Mouse (Mus musculus) cerebellum, adult 18-20 months (tissue): ENCODE results near the gene Psma6.

Experiments used
- DNase-seq, 2 experiments: peaks; one replicate each; pipeline ENCODE4 v3.0.0; 2021

The Psma6 gene

DNA sequence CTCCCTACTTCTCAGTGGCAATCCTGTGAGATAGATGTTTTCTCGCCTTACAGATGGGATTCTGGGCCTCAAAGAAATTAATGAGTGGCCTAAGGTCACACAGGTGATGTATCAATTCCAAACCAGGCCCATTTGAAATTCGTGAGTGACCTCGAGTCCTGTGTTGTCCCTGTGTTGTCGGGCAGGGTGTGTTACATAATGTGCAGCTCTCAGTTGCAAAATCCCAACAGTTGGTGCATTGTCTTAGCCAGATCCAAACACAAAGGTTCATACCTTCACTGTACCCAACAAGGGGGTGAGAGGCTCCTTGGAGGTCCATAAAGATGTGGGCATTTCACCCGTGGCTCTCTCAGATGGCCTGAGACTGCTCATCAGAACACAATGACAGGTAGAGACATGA lies 56.4 kb downstream of the Psma6 start:
- DNase-seq = no peak

DNA sequence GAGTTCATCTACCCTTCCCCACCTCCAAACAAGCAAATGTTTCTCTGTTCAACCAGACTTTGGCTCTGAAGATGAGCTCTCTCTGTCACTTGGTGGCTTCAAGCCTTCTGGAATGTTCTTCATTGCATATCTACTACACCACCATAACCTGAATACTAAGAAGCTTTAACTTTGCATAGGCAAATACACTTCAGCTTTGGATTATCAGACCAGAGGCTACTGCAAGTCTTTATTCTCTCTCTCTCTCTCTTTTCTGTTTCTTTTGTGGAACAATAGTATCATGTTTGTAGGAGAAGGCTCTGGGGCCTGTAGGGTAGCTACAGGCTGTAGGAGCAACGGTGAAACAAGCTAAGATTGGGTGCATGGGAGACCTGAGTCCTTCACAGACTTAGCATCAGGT lies 58.2 kb downstream of the Psma6 start:
- no peak for DNase-seq

DNA sequence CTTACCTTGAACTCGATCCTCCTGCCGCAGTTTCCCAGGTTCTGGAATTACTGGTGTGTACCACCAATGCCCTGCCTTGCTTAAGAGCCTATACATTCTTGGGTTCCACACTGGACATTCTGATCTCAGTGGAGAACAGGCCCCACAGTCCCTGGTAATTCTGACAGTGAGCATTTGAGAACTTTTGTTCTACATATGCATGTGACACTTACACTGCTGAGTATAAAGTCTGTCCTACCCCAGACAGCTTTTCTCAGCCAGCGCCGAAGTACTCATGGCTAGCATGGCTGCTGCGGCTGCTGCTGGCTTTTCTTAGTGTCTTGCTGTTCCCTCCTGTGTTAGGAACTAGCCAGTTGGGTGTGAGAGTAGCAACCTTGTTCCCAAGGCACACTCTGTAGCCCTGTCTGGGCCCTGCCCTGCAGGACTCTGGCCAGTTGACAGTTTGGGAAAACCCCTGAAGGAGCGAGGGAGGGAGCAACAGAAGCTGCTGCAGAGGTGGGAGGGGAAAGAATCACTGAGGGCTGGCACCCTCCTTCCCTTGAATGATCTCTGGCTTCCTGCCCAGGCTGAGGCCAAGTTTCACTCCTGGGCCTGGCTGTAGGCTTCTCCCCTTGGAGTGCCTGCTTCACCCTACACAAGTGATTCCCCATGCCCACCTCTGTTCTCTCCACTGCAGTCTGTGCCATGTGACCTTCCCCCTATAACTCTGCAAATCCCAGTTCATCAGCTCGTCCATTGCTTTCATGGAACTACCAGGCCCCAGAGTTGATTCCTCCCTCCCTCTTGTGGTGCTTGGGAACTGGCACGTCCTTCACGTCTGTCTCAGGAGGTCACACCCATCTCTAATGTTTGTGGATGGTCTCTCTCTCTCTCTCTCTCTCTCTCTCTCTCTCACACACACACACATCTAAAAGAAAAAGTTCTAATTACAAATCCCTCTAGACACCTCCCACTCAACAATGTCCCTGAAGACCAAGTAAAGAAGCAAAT lies 59.1 kb downstream of the Psma6 start:
- DNase-seq = peak in 1 of 2 experiments; percentile 29

DNA sequence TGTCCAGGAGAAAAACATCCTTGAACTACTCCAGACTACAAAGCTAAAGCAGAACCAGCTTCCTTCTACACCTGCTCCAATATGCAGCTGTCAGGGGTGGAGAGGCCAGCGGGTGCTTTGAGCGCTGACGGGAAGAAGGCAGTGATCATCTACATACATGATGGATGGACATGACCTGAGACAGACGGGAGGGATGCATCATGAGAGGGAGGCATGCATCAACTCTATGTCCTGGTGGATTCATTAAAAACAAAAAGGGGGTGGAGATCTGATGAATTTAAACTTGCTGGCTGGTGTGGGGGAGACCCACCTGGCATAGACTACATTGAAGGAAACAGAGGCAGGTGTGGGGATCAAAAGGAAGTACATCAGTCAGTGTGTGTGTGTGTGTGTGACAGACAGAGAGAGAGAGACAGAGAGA lies 60.0 kb downstream of the Psma6 start:
- DNase-seq = no peak

DNA sequence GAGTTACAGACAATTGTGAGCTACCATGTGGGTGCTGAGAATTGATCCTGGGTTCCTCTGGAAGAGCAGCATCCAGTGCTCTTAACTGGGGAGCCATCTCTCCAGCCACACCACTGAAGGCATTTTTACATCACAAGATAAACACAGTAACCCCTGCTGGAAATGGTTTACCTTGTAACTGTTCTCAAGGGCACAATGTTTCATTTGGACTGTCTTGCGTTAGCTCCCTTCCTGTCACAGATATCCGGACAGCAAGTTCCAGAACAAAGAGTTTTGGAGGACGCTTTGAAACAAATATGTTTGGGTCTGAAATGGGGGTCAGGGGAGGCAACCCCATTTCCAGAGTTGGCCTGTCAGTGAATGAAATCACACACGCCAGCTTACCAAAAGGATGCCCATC lies 61.6 kb downstream of the Psma6 start:
- DNase-seq = no peak

DNA sequence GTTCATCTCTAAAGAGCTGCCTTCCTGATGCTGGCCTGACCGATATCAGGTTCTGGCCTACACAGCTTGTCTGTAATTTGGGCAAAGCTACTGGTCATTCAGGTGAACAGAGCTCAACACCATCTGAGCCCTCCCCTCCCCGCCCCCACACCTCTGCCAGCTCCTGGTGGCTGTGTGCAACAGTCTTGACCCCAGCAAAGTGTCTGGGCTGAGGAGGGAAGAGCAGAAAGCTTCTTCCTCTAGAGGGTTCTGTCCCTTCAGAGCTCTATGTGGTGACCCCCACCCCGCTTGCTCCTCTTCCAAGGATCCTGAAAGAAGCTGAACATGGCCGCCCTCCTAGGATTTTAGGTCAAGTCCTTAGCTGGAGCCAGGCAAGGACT lies 62.3 kb downstream of the Psma6 start:
- no peak for DNase-seq

DNA sequence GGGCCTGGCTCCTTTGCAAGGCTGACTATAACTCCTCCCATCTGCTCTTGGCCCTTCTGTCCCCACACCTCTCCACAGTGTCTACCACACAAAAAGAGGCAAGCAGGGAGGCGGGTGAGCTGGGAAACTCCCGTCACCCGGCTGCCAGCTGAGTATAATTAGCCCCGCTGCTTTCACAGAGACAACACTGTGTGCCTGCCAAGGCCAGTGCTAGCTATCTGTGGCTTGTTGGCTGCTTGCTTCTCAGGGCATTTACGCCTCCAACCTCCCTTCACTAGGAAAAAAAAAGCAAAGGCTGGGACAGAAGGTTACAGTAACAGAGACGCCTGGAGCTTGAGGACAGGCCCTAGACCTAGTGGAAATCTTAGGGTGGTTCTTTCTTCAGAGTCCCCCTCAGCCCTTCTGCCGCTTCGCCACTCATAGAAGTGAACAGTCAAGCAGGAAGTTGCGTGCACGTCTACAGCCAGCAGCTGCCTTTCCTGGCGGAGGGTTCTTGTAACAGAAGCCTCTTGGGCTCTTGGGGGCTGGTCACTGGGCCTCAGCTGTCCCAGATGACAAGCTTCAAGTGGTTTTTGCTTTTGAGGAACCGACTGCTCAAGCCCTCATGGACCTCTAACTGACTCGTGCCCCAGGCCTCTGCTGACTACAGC lies 62.8 kb downstream of the Psma6 start:
- peak; percentile 81 to 89 for DNase-seq

DNA sequence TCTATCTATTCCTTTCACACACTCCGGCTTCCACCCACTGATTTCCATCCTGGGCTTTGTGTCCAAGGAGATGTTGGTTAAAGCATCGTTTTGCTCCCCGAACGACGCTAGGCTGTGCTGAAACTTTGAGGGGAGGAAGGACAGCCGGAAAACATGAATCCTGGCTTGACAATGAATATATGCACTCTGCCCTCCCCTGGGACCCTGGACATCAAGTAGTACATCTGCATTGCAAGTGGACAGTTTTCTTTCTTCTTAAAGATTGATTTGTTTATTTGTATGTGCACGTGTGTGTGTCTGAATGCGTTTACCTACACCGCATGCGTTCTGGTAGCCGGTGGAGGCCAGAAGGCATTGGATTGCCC lies 63.4 kb downstream of the Psma6 start:
- no peak for DNase-seq

DNA sequence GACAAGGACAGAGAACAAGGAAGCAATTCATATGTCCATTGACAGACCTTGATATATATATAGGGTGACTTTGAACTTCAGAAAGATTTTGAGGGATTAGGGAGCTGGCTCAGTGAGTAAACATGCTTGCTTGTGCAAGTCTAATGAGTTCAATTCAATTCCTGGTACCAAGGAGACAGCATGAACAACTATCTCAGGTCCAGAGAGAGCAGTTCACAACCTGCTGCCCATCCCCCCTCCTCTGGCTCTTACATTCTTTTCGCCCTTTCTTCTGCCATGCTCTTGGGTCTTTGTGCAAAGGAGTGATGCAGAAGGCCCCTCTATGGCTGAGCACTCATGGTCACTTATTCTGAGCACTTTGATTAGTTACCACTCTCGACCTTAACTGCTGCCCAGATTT lies 64.4 kb downstream of the Psma6 start:
- no peak for DNase-seq

DNA sequence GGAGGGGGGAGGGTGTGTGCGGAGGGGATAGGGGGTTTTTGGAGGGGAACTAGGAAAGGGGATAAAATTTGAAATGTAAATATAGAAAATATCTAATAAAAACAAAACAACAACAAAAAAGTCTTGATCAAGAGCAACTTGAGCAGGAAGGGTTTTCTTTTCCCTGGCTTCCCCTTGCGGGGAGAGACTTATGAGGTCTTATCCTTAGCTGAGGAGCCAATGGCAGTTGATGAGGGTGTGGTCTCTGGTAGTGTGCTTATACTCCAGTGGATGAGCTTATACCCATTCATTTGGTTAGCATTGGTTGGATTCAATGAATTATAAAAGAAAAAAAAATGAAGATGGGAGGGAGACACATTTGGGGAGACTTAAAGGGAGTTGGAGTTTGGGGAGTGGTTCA lies 65.0 kb downstream of the Psma6 start:
- no peak for DNase-seq

DNA sequence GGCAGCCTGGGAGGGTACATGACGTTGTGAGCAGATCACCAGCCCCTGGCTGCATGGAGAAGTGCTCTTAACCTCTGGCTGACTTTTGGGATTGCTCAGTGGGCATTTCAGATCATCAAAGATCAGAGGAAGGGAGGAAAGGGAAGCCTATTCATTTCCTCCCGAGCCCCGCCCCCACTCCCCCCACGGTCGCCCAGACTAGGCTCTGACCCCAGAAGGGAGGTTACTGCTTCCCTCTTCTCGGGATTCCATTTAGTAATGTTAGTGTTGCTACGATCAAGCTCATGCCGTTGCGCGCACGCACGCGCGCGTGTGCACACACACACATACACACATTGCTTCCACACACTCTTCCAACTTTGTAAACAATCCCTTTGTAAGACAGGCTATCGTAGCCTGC lies 66.4 kb downstream of the Psma6 start:
- no peak for DNase-seq

DNA sequence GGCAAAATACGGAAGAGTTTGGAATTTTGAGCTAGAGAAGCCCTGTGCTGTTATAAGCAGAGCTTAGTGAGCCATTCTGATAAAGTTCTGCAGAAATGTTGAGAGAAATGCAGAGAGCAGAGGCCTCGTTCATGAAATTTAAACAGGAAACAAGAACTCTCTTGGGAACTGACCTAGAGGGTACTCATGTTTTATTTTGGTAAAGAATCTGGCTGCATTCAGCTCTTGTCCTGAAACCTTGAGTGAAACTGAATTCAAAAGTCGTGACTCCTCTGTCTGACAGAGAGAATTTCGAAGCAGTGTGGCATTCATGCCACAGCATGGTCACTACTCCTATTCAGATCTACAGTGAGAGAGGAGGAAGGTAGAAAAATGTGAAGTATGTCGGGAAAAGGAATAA lies 68.8 kb downstream of the Psma6 start:
- DNase-seq = no peak

DNA sequence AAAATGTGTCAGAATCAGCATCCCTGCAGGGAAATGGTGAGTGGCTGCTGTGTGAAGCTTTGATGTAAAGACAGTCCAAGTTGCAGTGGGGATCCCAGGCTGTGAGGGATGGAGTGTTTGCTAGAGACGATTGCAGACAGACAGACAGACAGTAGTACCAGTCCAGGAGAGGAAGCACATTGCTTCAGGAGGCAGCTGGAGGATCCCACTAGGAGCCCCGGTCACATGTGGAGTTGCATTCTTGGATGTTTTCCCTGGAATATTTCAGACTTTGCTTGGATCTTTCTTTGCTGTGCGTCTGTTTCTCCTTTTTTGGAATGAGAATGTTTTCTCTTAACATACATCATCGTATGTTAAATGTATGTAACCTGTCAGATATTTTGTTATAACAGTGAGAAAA lies 69.9 kb downstream of the Psma6 start:
- no peak for DNase-seq

DNA sequence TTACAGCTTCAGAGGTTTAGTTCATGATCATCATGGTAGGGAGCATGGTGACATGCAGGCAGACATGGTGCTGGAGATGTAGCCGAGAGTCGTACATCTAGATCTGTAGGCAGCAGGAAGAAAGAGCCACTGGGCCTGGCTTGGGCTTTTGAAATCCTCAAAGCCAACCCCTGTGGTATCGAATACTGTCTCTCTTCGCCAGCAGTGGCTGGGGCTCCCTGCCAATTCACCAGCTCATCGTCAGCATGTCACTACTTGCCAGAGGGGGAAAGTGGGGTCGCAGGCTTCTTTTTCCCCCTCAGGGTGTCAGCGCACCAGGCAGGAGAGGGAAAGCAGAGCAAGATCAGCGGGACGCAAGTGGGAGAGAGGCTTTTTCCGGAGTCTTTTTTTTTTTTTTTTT lies 71.2 kb downstream of the Psma6 start:
- no peak for DNase-seq

DNA sequence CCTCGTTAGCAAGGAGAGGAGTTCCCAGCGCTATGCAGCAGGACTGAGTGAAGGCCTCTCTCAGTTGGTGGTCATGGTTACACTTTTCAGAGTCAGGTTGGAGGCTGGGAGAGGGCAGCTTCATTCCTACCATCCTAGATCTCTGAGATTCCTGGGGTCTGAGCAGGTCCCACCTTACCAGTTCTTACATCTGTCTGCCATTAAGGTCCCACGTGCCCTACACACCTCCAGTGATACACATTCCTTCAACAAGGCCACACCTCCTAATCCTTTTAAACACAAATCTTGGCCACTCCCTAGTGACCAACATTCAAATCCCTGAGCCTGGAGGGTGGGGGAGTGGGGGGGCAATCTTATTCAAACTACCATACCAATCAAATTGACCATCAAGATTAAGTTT lies 72.1 kb downstream of the Psma6 start:
- DNase-seq = no peak

DNA sequence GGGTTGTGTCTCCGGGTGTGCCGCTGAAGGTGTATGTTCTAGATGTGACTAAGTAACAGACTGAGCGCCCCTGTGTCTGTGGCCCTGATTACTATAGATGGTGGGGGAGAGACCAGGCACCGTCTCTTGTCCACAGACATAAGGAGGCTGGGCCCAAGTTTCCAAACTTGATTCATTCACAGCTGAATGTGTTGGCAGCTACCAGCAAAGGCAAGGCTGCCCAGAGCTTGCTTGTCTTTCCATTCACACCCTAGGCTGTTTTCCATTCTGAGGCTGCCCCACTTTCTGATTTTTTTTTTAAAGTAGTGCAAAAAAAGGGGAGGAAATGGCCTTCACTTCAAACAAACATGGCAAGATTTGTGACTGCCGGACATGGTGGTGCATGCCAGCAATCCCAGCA lies 72.9 kb downstream of the Psma6 start:
- DNase-seq = no peak

DNA sequence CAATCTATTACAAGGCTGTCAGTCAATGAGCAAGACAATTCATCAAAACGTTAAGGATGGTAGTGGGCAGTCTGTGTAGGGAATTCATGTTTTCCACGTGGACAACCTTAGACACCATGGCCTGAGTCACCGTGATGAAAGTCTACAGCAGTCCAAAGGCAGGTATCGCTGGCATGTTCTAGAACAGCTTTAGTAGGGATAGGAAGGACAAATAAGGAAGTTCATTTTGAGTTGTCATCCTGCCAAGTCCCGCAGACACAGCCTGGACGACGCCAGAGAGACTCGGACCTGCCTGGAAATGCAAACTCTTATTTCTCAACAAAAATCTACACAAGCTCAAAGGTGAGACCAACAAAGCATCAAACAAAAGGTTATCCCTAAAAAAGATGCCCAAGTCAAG lies 75.7 kb downstream of the Psma6 start:
- DNase-seq = no peak

DNA sequence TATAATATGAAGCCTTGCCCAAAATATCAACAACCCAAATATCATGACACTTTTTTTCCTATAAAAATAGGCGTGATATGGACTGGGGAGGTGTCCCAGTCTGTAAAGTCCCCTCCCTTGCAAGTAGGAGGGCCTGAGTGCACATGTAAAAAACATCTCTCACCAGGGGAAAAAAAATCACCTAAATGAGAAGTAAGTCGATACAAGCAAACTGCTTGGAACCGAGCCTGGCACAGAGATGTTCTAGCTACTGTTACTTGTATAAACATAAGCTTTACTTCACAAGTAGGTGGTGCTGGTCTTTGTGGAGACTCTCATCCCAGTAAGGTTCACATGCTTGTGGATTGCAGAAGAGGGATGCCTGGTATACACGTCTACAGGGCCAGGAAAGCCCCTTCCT lies 76.9 kb downstream of the Psma6 start:
- no peak for DNase-seq

DNA sequence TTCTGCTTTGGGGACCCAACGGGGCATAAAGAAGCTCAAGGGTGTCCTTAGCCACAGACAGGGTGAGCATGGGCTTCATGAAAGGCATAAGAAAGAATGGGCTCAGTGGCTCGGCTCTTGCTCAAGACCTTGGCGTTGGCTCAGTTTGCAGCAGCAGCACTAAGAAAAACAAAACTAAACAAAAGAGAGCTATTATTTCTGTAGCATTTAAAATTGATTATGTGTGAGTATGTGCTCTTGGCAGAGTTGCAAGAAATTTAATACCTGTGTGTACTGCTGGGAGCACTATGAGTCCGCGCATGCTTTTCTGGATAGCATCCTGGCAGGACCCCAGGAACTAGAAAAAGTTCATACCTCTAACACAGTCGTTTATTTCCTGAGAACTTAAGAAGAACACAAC lies 77.7 kb downstream of the Psma6 start:
- DNase-seq = no peak

DNA sequence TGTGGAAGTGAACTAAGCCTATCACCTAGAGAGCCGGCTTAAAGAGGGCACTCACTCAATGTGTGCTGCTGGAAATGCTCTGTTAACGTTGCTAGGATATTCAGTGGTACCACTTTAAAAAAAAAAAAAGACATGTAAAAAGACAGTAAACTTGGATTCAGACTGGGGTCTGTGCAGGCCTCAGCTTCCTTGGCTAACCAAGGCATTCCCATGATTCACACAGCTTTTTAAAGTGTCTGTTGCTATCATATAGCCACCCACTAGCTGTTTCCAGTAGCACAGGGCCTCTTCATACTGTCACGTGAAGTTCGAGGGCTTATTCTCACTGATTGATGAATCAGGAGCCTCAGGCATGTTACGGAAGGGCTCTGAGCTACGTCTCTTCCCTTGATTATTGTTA lies 78.4 kb downstream of the Psma6 start:
- no peak for DNase-seq

DNA sequence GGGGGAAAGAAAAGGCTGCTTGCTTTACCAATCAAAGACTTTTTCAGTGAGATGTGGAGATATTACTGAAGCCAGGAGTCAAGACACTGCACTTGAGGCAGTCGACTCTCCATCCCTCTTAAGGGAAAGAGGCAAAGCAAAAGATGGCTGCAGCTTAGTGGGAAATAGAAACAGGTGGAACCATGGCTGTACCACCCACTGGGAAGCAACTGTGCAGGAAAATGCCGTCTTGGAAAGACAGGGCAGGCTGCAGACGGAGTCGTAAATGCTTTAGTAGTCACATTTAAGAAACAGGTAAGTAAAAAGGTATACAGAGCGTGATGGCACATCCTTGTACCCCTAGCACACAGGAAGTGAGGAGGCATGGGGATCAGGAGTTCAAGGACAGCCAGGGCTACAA lies 79.1 kb downstream of the Psma6 start:
- DNase-seq = peak; percentile 44 to 52

DNA sequence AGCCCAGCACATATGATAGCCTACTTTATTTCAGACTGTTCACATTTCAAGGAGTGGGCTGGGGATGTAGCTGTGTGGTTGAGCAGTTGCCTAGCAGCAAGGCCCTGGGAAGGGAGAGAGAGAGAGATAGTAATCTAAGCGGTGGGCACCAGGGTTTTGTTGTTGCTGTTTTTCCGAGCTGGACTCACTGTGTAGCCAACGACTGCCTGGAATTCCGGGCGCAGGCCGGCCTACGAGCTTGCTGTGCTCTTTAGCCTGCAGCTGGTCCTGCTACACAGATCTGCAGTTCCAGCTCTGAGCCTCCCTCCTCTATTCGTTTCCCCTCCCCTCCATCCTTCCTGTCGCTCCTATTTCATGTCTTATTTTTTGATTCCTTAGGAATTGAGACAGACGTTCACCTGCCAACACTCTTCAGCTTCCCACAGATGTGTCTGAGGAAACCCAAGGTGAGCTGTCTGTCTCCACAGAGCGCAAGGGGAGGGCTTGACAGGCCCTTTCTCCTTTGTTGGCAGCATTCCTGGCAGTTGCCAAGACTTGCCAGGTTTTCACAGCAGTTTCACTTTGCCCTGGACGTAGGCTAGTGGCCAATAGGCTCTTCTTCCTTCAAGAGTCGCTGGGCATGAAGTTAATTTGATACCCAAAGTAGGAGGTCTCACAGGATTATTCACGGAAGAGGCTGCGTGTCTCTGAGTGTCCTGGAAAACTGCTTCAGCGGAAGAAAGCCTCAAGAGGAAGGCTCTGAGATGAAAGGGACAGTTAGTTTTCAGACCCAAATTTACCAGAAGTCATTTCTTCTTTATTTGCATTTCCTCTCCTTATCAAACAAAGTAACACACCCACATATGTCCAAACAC lies 80.2 kb downstream of the Psma6 start:
- peak; percentile 44 to 46 for DNase-seq

DNA sequence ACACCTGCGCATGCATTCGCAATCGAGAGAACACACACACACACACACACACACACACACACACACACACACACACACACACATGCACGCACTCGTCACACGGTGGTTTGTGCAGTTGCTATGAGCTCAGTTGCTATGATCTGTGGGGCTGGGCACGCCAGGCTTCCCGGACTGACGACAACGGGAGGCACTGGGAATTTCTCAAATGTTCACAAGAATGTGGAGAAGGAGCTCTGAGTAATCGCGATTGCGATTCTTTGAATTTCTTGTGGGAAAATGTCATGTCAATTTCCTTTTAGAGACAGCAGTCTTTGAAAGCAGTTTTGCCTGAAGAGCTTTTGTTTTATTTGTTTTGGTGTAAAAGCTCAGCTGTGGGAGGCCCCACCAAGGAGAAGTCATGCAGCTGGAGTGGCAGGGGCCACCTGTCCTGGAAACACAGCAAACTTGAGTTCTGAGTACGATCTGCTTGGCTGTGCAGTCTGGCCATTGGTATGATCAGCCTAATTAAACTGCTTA lies 80.9 kb downstream of the Psma6 start:
- DNase-seq = peak; percentile 10 to 32
